Mouse (Mus musculus): ENCODE measurements around the gene H2afj. TPM values are rescaled to one million over a fixed set of nuclear protein-coding genes. Genes with fewer than 3 reads are reported as not detected.

The H2afj gene
- polyA plus RNA-seq, 1 experiment from 2014 or later, result 121 TPM

DNA sequence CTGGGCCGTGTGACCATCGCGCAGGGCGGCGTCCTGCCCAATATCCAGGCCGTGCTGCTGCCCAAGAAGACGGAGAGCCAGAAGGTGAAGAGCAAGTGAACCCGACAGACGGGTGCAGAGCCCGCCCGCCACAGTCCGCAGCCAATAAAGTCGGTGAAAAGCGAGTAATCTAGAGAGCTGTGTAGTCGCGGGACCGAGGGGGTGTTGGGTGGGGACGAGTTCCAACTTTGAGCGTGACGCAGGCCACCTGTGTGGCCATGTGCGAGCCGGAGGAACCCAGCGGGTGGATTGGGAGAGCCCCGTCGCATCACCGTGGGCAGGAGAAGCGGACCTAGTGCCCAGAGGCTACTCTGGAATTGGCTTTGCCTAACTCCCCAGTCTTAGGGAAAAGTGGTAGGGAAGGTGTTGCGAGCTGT lies 595 bp downstream of the H2afj start:
- Histone ChIP-seq H3K4me1 (replicated peaks) (peaks cover 28% of the 10 kb centered on the region), H3K9ac (replicated peaks) (peak overlapping the region; percentile 80), H3K36me3 (peaks cover 17% of the 10 kb centered on the region), H3K27ac (peak overlapping the region; percentile 65), H3K9me3 (no peaks in the 10 kb centered on the region), H3K27me3 (no peaks in the 10 kb centered on the region), H3K4me2 (replicated peaks) (peak overlapping the region; percentile 99), H3K4me3 (replicated peaks) (peak overlapping the region; percentile 87)
- ATAC-seq, result peak; percentile 9
- under 1% methylated on average over 28 of the region's 28 CpGs for WGBS

GRCm38 (mm10) chr6:136809077-136809476 lies 1.0 kb downstream of the H2afj start:
- no peak for ATAC-seq
- 38% methylated on average over 14 of the region's 14 CpGs for WGBS
- Histone ChIP-seq H3K4me2 (replicated peaks) (peak overlapping the region; percentile 99), H3K27ac (no peak overlapping the region), H3K9me3 (no peaks in the 10 kb centered on the region), H3K4me3 (replicated peaks) (peak overlapping the region; percentile 87), H3K36me3 (peaks cover 21% of the 10 kb centered on the region), H3K9ac (replicated peaks) (peak overlapping the region; percentile 80), H3K4me1 (replicated peaks) (peaks cover 28% of the 10 kb centered on the region), H3K27me3 (no peaks in the 10 kb centered on the region)

- peak overlapping the region; percentile 99 for H3K4me2 ChIP-seq (replicated peaks)
- WGBS, result 84% methylated on average over 13 of the region's 13 CpGs
Measured at GRCm38 (mm10) chr6:136809673-136810072, 1.6 kb downstream of the H2afj start.

GRCm38 (mm10) chr6:136811196-136811595 lies 3.2 kb downstream of the H2afj start:
- no peak for ATAC-seq
- H3K4me2 ChIP-seq (replicated peaks), result no peak overlapping the region
- peaks cover 22% of the 10 kb centered on the region for H3K4me1 ChIP-seq (replicated peaks)
- no peak overlapping the region for H3K4me3 ChIP-seq (replicated peaks)
- peaks cover 40% of the 10 kb centered on the region for H3K36me3 ChIP-seq
- no peak overlapping the region for H3K27ac ChIP-seq
- WGBS, result 91% methylated on average over 10 of the region's 10 CpGs
- H3K9me3 ChIP-seq, result no peaks in the 10 kb centered on the region
- no peak overlapping the region for H3K9ac ChIP-seq (replicated peaks)
- no peaks in the 10 kb centered on the region for H3K27me3 ChIP-seq

More at GRCm38 (mm10) chr6:136809673-136810072, 1.6 kb downstream of the H2afj start:
- Histone ChIP-seq H3K36me3 (peaks cover 27% of the 10 kb centered on the region), H3K4me3 (replicated peaks) (peak overlapping the region; percentile 87), H3K9me3 (no peaks in the 10 kb centered on the region), H3K4me1 (replicated peaks) (peaks cover 27% of the 10 kb centered on the region), H3K9ac (replicated peaks) (no peak overlapping the region), H3K27me3 (no peaks in the 10 kb centered on the region), H3K27ac (no peak overlapping the region)
- ATAC-seq, result no peak

DNA sequence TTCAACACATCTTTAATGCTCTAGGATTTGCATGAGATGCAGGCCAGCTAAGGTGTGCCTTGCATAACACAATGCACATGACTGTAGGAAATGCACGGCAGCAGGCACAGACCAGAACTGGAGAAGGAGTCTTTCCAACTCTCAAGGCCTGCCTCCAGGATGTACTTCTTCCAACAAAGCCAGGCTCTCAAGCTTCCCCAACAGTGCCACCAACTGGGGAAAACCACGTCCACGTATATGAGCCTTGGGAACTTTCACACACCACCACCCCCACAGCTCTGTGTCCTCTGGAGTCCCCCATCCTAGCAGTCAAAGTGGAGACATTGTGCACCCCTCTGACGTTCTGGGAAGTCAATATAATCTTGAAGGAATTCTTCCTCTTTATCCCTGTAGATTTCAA lies 5.1 kb downstream of the H2afj start:
- 49% methylated on average over 4 of the region's 4 CpGs for WGBS
- Histone ChIP-seq H3K27me3 (no peaks in the 10 kb centered on the region), H3K4me3 (replicated peaks) (no peak overlapping the region), H3K4me2 (replicated peaks) (no peak overlapping the region), H3K9me3 (no peaks in the 10 kb centered on the region), H3K36me3 (peaks cover 58% of the 10 kb centered on the region), H3K27ac (no peak overlapping the region), H3K9ac (replicated peaks) (no peak overlapping the region), H3K4me1 (replicated peaks) (peaks cover 17% of the 10 kb centered on the region)
- no peak for ATAC-seq

DNA sequence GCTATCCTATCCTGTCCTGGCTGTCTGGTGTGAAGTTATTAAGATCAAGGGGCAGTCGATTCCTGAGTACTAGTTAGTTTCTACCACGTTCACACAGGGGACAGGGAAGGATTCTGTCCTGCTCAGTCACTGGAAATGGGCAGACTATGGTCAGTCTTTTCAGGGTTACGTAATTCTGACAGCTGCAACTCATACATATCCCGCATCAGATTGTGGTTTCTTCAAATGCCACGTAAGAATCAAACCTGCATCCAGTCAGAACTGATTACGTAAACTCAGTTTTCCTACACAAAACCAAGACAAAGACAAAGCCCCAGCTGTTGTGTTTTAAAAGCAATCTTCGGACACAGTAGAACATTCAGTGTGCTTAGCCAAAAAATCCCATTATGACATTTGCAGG lies 7.3 kb downstream of the H2afj start:
- H3K4me1 ChIP-seq (replicated peaks), result no peaks in the 10 kb centered on the region
- H3K9me3 ChIP-seq, result no peaks in the 10 kb centered on the region
- no peak overlapping the region for H3K4me2 ChIP-seq (replicated peaks)
- H3K4me3 ChIP-seq (replicated peaks), result no peak overlapping the region
- no peak overlapping the region for H3K9ac ChIP-seq (replicated peaks)
- H3K27ac ChIP-seq, result no peak overlapping the region
- WGBS, result 96% methylated on average over 7 of the region's 7 CpGs
- ATAC-seq, result no peak
- no peaks in the 10 kb centered on the region for H3K27me3 ChIP-seq
- H3K36me3 ChIP-seq, result peaks cover 80% of the 10 kb centered on the region

- Histone ChIP-seq H3K36me3 (peaks cover 93% of the 10 kb centered on the region), H3K4me1 (replicated peaks) (no peaks in the 10 kb centered on the region), H3K9ac (replicated peaks) (no peak overlapping the region), H3K27ac (no peak overlapping the region), H3K4me3 (replicated peaks) (no peak overlapping the region), H3K4me2 (replicated peaks) (no peak overlapping the region), H3K27me3 (no peaks in the 10 kb centered on the region), H3K9me3 (no peaks in the 10 kb centered on the region)
- ATAC-seq, result no peak
- 95% methylated on average over 21 of the region's 21 CpGs for WGBS
Measured at GRCm38 (mm10) chr6:136816826-136817225, 8.8 kb downstream of the H2afj start.

DNA sequence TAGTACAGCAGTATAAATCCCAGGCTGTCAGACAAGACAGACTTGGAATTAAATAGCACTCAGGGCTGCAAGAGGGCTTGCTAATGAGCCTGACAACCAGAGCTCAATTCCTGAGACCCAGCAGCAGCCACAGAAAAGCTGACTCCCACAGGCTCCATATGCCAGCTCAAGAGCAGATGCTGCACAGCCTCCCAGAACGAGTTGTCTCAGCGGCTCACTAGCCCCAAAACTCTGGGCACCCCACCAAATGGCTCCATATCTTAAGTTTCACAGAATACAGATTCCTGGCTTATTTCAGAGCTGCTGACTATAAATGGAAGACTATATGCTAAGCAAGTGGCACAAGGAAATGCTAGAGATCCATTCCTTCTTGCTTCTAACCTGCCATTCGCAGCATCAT lies 9.5 kb downstream of the H2afj start:
- no peak for ATAC-seq
- Histone ChIP-seq H3K27me3 (no peaks in the 10 kb centered on the region), H3K36me3 (peaks cover 93% of the 10 kb centered on the region), H3K4me1 (replicated peaks) (no peaks in the 10 kb centered on the region), H3K27ac (no peak overlapping the region), H3K4me3 (replicated peaks) (no peak overlapping the region), H3K9ac (replicated peaks) (no peak overlapping the region), H3K9me3 (no peaks in the 10 kb centered on the region), H3K4me2 (replicated peaks) (no peak overlapping the region)
- WGBS, result 92% methylated on average over 3 of the region's 3 CpGs

DNA sequence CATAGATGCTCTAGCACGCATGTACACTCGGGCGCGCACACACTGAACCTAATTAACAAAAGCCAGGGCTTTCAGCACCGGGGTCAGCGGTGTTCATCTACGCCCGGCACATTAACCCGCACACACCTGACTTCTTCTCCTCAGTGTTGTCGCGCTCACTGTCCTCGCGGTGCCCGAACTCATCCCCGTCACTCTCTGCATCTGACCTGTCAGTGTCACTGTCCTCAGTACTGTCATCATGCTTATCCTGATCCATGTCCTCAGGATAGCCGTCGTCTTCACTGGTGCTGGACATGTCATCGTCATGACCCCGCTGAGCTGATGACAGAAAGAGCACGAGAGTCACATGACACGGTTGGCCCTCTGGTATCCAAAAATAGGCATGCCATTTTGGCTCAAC lies 12.3 kb downstream of the H2afj start:
- no peaks in the 10 kb centered on the region for H3K27me3 ChIP-seq
- H3K27ac ChIP-seq, result no peak overlapping the region
- no peak overlapping the region for H3K4me2 ChIP-seq (replicated peaks)
- H3K9me3 ChIP-seq, result no peaks in the 10 kb centered on the region
- H3K4me1 ChIP-seq (replicated peaks), result no peaks in the 10 kb centered on the region
- ATAC-seq, result no peak
- no peak overlapping the region for H3K9ac ChIP-seq (replicated peaks)
- no peak overlapping the region for H3K4me3 ChIP-seq (replicated peaks)
- H3K36me3 ChIP-seq, result peaks cover 90% of the 10 kb centered on the region
- 97% methylated on average over 21 of the region's 21 CpGs for WGBS

GRCm38 (mm10) chr6:136821086-136821485 lies 13.0 kb downstream of the H2afj start:
- 97% methylated on average over 18 of the region's 18 CpGs for whole genome bisulfite sequencing
- ATAC-seq, result no peak
- Histone ChIP-seq H3K4me2 (replicated peaks) (no peak overlapping the region), H3K4me3 (replicated peaks) (no peak overlapping the region), H3K4me1 (replicated peaks) (no peaks in the 10 kb centered on the region), H3K9me3 (no peaks in the 10 kb centered on the region), H3K27me3 (no peaks in the 10 kb centered on the region), H3K27ac (no peak overlapping the region), H3K9ac (replicated peaks) (no peak overlapping the region), H3K36me3 (peaks cover 88% of the 10 kb centered on the region)

DNA sequence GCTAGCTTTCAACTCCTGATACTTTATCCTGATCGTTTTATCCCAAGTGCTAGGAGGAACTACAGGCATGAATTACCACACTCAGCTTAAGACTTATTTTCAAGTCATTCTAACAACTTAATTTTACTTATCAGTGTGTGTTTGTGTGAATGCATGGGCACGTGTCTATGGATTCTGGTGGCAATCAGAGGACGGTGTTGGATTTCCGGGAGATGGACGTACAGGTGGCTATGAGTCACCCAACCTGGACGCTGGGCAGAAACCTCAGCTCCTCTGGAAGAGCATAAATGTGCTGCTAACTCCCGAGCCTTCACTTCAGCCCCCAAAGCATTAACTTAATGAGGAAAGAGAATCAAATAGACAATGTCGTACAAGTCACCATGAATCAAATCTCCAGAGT lies 16.9 kb downstream of the H2afj start:
- H3K4me3 ChIP-seq (replicated peaks), result no peak overlapping the region
- H3K36me3 ChIP-seq, result peaks cover 51% of the 10 kb centered on the region
- 95% methylated on average over 8 of the region's 8 CpGs for WGBS
- peaks cover 13% of the 10 kb centered on the region for H3K4me1 ChIP-seq (replicated peaks)
- H3K9me3 ChIP-seq, result no peaks in the 10 kb centered on the region
- no peak overlapping the region for H3K4me2 ChIP-seq (replicated peaks)
- H3K27me3 ChIP-seq, result no peaks in the 10 kb centered on the region
- ATAC-seq, result no peak
- no peak overlapping the region for H3K9ac ChIP-seq (replicated peaks)
- H3K27ac ChIP-seq, result no peak overlapping the region

DNA sequence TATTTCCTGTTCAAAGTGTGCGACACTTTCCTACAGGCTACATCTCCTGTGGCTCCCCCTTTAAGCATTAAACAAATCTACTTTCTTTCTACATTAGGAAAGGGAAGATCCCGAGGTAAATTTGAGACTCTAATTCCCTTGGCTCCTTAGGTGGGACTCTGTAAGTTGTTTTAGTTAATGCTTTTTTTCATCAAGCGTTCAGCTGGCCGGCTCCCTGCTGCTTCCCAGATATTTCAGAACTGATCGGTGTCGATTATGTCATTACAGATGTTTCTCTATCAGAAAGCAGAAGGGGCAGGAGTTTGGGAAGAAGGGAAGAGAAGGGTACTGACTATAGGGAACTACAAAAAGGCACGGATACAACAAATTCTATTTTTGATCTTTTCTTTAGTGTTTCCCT lies 19.1 kb downstream of the H2afj start:
- Histone ChIP-seq H3K4me3 (replicated peaks) (peak overlapping the region; percentile 97), H3K4me1 (replicated peaks) (peaks cover 13% of the 10 kb centered on the region), H3K36me3 (peaks cover 30% of the 10 kb centered on the region), H3K9ac (replicated peaks) (peak overlapping the region; percentile 96), H3K27me3 (peaks cover 18% of the 10 kb centered on the region), H3K9me3 (no peaks in the 10 kb centered on the region), H3K27ac (no peak overlapping the region), H3K4me2 (replicated peaks) (peak overlapping the region; percentile 86)
- no peak for ATAC-seq
- 23% methylated on average over 7 of the region's 7 CpGs for WGBS

GRCm38 (mm10) chr6:136827516-136827880 lies 19.5 kb downstream of the H2afj start, which contains the start of gene BC049715:
TSS of gene BC049715 (plus strand) at chr6:136827626.
- under 1% methylated on average over 34 of the region's 34 CpGs for WGBS

More at GRCm38 (mm10) chr6:136827516-136827880, 19.5 kb downstream of the H2afj start, which contains the start of gene BC049715:
- ATAC-seq, result no peak
- H3K36me3 ChIP-seq, result peaks cover 26% of the 10 kb centered on the region
- peak within 1 kb of the TSS; percentile 86 for H3K4me2 ChIP-seq (replicated peaks)
- no peaks in the 10 kb centered on the region for H3K9me3 ChIP-seq
- peak within 1 kb of the TSS; percentile 97 for H3K4me3 ChIP-seq (replicated peaks)
- H3K27me3 ChIP-seq, result peaks cover 18% of the 10 kb centered on the region
- peak within 1 kb of the TSS; percentile 85 for H3K27ac ChIP-seq
- peak within 1 kb of the TSS; percentile 96 for H3K9ac ChIP-seq (replicated peaks)
- H3K4me1 ChIP-seq (replicated peaks), result peaks cover 13% of the 10 kb centered on the region

Measured in midbrain, embryonic 13.5 days (tissue).